14 mouse cellular contexts compared by ENCODE assay signal in the genomic region with DNA sequence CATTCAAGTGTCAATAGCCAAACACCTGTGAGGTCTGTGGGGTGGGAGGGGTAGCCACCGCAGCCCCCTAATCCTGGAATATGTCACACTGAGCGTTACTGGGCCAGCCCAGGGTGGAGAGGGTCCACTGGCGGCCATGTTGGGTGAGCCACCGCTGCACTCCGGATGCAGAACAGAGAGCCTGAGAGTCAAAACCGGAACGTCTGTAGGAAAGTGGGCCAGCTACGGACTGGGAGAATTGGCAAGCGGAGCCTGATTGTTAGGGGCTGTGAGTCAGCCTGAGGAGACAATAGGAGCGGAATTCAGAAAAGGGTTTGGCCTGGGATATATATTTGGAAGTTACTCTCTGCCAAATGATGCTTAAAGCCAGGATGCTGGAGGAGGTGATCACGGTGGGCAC. TPM values are rescaled to one million over a fixed set of nuclear protein-coding genes. Genes with fewer than 3 reads are reported as not detected.
DNase-seq lines count a peak whose midpoint lies in the region; ATAC-seq and TF ChIP-seq lines count a peak whose summit lies in the region.
"Had no signal": no experiment of that assay in that cellular context is flagged by ENCODE, and none has a peak within 500 bp of the region (broad histone marks: within the 10 kb centered on the region; RNA-seq: fewer than 3 reads in every experiment).

No protein-coding gene starts in this region.

- H3K4me1 ChIP-seq in ES-E14 (ENCODE audit: control insufficient read depth in 2 of 2, insufficient read depth in 2 of 2, low read length in 2 of 2, poor library complexity in 1 of 2): peaks cover 2 to 7% of the 10 kb centered on the region in 2 experiments; a peak in 3 of 4 replicates
- H3K4me1 ChIP-seq in lung, postnatal 0 days (ENCODE audit: insufficient read depth, low read depth, low read length): no peaks in the 10 kb centered on the region
- no peaks in the 10 kb centered on the region for H3K4me1 ChIP-seq in midbrain, embryonic 11.5 days (ENCODE audit: control insufficient read depth, insufficient read depth, low read length)
- H3K4me1 ChIP-seq in midbrain, embryonic 10.5 days: 0 out of 2 replicates have a peak, but pooled peaks cover 2% of the 10 kb centered on the region
- H3K4me1 ChIP-seq: heart, embryonic 13.5 days had no signal

- TF ChIP-seq EP300 in lung, postnatal 0 days (IDR thresholded peaks at IDR 0.05): peak; percentile 77

- H3K4me3 ChIP-seq in layer of hippocampus, adult 2 months: no peak overlapping the region
- peak overlapping the region; percentile 15 to 38; a peak in 3 of 4 replicates for H3K4me3 ChIP-seq in ES-E14 (ENCODE audit: insufficient read depth in 1 of 2, low read depth in 1 of 2, low read length in 2 of 2, poor library complexity in 1 of 2, severe bottlenecking in 1 of 2)
- H3K4me3 ChIP-seq in lung, postnatal 0 days (ENCODE audit: low read depth, low read length): no peak overlapping the region
- no peak overlapping the region for H3K4me3 ChIP-seq in midbrain, embryonic 11.5 days (ENCODE audit: low read depth, low read length)
- no peak overlapping the region for H3K4me3 ChIP-seq in midbrain, embryonic 10.5 days
- H3K4me3 ChIP-seq: erythroblast, embryonic 14.5 days; heart, embryonic 13.5 days; megakaryocyte, embryonic 14.5 days had no signal

- no peaks in the 10 kb centered on the region for H3K36me3 ChIP-seq in ES-E14 (ENCODE audit: control insufficient read depth, insufficient read depth, low read length, poor library complexity, severe bottlenecking)
- H3K36me3 ChIP-seq in lung, postnatal 0 days (ENCODE audit: insufficient read depth, low read length): no peaks in the 10 kb centered on the region
- H3K36me3 ChIP-seq in midbrain, embryonic 11.5 days (ENCODE audit: control insufficient read depth, insufficient read depth, low read length): no peaks in the 10 kb centered on the region
- H3K36me3 ChIP-seq in midbrain, embryonic 10.5 days: no peaks in the 10 kb centered on the region
- H3K36me3 ChIP-seq: heart, embryonic 13.5 days had no signal

- TF ChIP-seq CTCF in layer of hippocampus, adult 2 months (conservative IDR thresholded peaks at IDR 0.05): no peak
- TF ChIP-seq CTCF in lung, postnatal 0 days (IDR thresholded peaks at IDR 0.05): no peak

- H3K27me3 ChIP-seq in lung, postnatal 0 days (replicated peaks; ENCODE audit: insufficient read depth, low read length): no peaks in the 10 kb centered on the region
- no peaks in the 10 kb centered on the region for H3K27me3 ChIP-seq in midbrain, embryonic 11.5 days (ENCODE audit: control insufficient read depth, insufficient read depth, low read length)
- H3K27me3 ChIP-seq in midbrain, embryonic 10.5 days (ENCODE audit: low read depth, poor library complexity, severe bottlenecking): peaks cover 5% of the 10 kb centered on the region; the same call in 1 of the 2 replicates

- H3K27ac ChIP-seq in layer of hippocampus, adult 2 months: 0 out of 2 replicates have a peak overlapping the region, but pooled peaks have one; percentile 41
- H3K27ac ChIP-seq in ES-E14 (ENCODE audit: insufficient read depth, low read depth, low read length, poor library complexity, severe bottlenecking): no peak overlapping the region
- H3K27ac ChIP-seq in lung, postnatal 0 days (ENCODE audit: low read length): 0 out of 2 replicates have a peak overlapping the region, but pooled peaks have one; percentile 22
- no peak overlapping the region for H3K27ac ChIP-seq in midbrain, embryonic 11.5 days (ENCODE audit: low read depth, low read length)
- no peak overlapping the region for H3K27ac ChIP-seq in midbrain, embryonic 10.5 days (replicated peaks)
- H3K27ac ChIP-seq: heart, embryonic 13.5 days; kidney, postnatal 0 days had no signal

- no peak overlapping the region for H3K9ac ChIP-seq in ES-E14 (ENCODE audit: insufficient read depth, low read depth, low read length, poor library complexity, severe bottlenecking)
- no peak overlapping the region for H3K9ac ChIP-seq in lung, postnatal 0 days (replicated peaks; ENCODE audit: low read depth)
- no peak overlapping the region for H3K9ac ChIP-seq in midbrain, embryonic 11.5 days (ENCODE audit: low read length)
- H3K9ac ChIP-seq: heart, embryonic 13.5 days had no signal

- WGBS in lung, postnatal 0 days: 72% methylated on average over 11 of the region's 11 CpGs
- 90% methylated on average over 11 of the region's 11 CpGs for WGBS in midbrain, embryonic 11.5 days
- 87% methylated on average over 11 of the region's 11 CpGs for WGBS in midbrain, embryonic 10.5 days

- no peaks in the 10 kb centered on the region for H3K9me3 ChIP-seq in ES-E14 (ENCODE audit: control insufficient read depth, insufficient read depth, low read depth, low read length)
- H3K9me3 ChIP-seq in lung, postnatal 0 days (ENCODE audit: low read length): no peaks in the 10 kb centered on the region
- no peaks in the 10 kb centered on the region for H3K9me3 ChIP-seq in midbrain, embryonic 11.5 days (ENCODE audit: control insufficient read depth, low read length)
- no peaks in the 10 kb centered on the region for H3K9me3 ChIP-seq in midbrain, embryonic 10.5 days (replicated peaks)
- H3K9me3 ChIP-seq: heart, embryonic 13.5 days had no signal

- no peak overlapping the region for H3K4me2 ChIP-seq in lung, postnatal 0 days (replicated peaks; ENCODE audit: low read depth, low read length)
- no peak overlapping the region for H3K4me2 ChIP-seq in midbrain, embryonic 11.5 days
- H3K4me2 ChIP-seq: heart, embryonic 13.5 days; liver, embryonic 11.5 days had no signal

- peak; percentile 78 for ATAC-seq in lung, postnatal 0 days
- ATAC-seq in midbrain, embryonic 11.5 days (ENCODE audit: low FRiP score): no peak

- in situ Hi-C loops in ES-E14 (cut with MboI; ENCODE audit: low sequenced_read_pairs in 2 of 2, unreplicated experiment in 2 of 2): no loop called here

- DNase-seq in layer of hippocampus, adult 2 months (ENCODE audit: low spot score in 2 of 2): no peak
- DNase-seq in layer of hippocampus, adult 11-12 months (ENCODE audit: low spot score): no peak
- DNase-seq in ES-E14 (ENCODE audit: low read depth, low spot score): no peak
- peak; percentile 69 for DNase-seq in brain, adult 2 months (ENCODE audit: low read depth, low spot score)
- peak; percentile 41 for DNase-seq in lung, postnatal 0 days (ENCODE audit: low spot score)
- no peak for DNase-seq in midbrain, embryonic 11.5 days (ENCODE audit: low spot score, missing footprints)
- no peak for DNase-seq in midbrain, embryonic 10.5 days (ENCODE audit: low spot score)
- DNase-seq: adrenal gland, postnatal 36 days; cerebellum, adult 18-20 months had no signal

TF ChIP-seq in ES-E14, 5 proteins besides CTCF, POLR2A, EP300 and RAD21:
- TF ChIP-seq HCFC1 (IDR thresholded peaks at IDR 0.05; ENCODE audit: borderline replicate concordance, insufficient read depth, low read length) (no peak), ZNF384 (IDR thresholded peaks at IDR 0.05; ENCODE audit: low read depth, low read length) (no peak), MAFK (IDR thresholded peaks at IDR 0.05; ENCODE audit: insufficient read depth, low read depth, low read length) (no peak), ZC3H11A (IDR thresholded peaks at IDR 0.05; ENCODE audit: borderline replicate concordance, low read depth, low read length) (no peak), CHD2 (IDR thresholded peaks at IDR 0.05; ENCODE audit: low read depth, low read length) (no peak)

RNA-seq across cellular contexts. Expression of gene Jade2, which starts 39.9 kb away (rescaled TPM):
- total RNA-seq in layer of hippocampus, adult 2 months (2021): 10 to 100 TPM; 39.2 to 42.1 TPM
- total RNA-seq in ES-E14 (2012; rRNA removed): 11.5 and 11.8 TPM in 2 replicates
- 3.1 and 3.9 TPM in 2 replicates for polyA plus RNA-seq in lung, postnatal 0 days (2015; fragmentation: Nextera tagmentation; extraction: Ambion mirVana)
- polyA plus RNA-seq in midbrain, embryonic 11.5 days (2014; fragmentation: Nextera tagmentation; extraction: Ambion mirVana): 0.20 and 0.22 TPM in 2 replicates
- polyA plus RNA-seq in midbrain, embryonic 10.5 days (2016; fragmentation: Nextera tagmentation; extraction: Ambion mirVana): 0.41 and 0.47 TPM in 2 replicates

Comparison
In these comparisons a context has a peak if more than half of its experiments do, and no peak if none do; other contexts are left out.
1. DNase-seq: peak in brain, adult 2 months (single experiment) and lung, postnatal 0 days (single experiment); none in layer of hippocampus, adult 2 months (0 of 2), layer of hippocampus, adult 11-12 months (single experiment), ES-E14 (single experiment), midbrain, embryonic 11.5 days (single experiment) and midbrain, embryonic 10.5 days (single experiment).
2. H3K27ac ChIP-seq: peak in layer of hippocampus, adult 2 months (single experiment) and lung, postnatal 0 days (single experiment); none in ES-E14 (single experiment), midbrain, embryonic 11.5 days (single experiment) and midbrain, embryonic 10.5 days (single experiment).
3. H3K4me3 ChIP-seq: peak in ES-E14 (2 of 2); none in layer of hippocampus, adult 2 months (single experiment), lung, postnatal 0 days (single experiment), midbrain, embryonic 11.5 days (single experiment) and midbrain, embryonic 10.5 days (single experiment).